Mouse (Mus musculus): ENCODE measurements at regions not wholly inside any gene's neighbourhood (a gene's known extent, or its start where the extent isn't known, plus 50 kb on each side); places are given as distances from the start of the nearest gene placed in this dataset.

GRCm38 (mm10) chr4:33552856-33553255 lies 242.7 kb downstream of the Rngtt start:
- Histone ChIP-seq H3K27ac (no peak overlapping the region), H3K4me3 (no peak overlapping the region)
- no peak for DNase-seq (ENCODE audit: low spot score in 2 of 2)
- no peak for TF ChIP-seq CTCF (conservative IDR thresholded peaks at IDR 0.05)

GRCm38 (mm10) chr4:33554606-33555005 lies 244.5 kb downstream of the Rngtt start:
- Histone ChIP-seq H3K4me3 (no peak overlapping the region), H3K27ac (0 out of 2 replicates have a peak overlapping the region, but pooled peaks have one; percentile 53)
- no peak for DNase-seq (ENCODE audit: low spot score in 2 of 2)
- TF ChIP-seq CTCF (conservative IDR thresholded peaks at IDR 0.05), result no peak

- peak overlapping the region; percentile 53; the same call in 1 of the 2 replicates for H3K27ac ChIP-seq
- no peak for TF ChIP-seq CTCF (conservative IDR thresholded peaks at IDR 0.05)
- DNase-seq (ENCODE audit: low spot score in 2 of 2), result no peak
- H3K4me3 ChIP-seq, result no peak overlapping the region; the same call in 1 of the 2 replicates
Measured at GRCm38 (mm10) chr4:33555231-33555933, 245.3 kb downstream of the Rngtt start.

GRCm38 (mm10) chr4:33555966-33556365 lies 245.9 kb downstream of the Rngtt start:
- Histone ChIP-seq H3K4me3 (no peak overlapping the region), H3K27ac (no peak overlapping the region)
- no peak for TF ChIP-seq CTCF (conservative IDR thresholded peaks at IDR 0.05)
- DNase-seq (ENCODE audit: low spot score in 2 of 2), result no peak

- no peak for DNase-seq (ENCODE audit: low spot score in 2 of 2)
- Histone ChIP-seq H3K4me3 (no peak overlapping the region), H3K27ac (no peak overlapping the region)
- TF ChIP-seq CTCF (conservative IDR thresholded peaks at IDR 0.05), result peak; percentile 66
Measured at GRCm38 (mm10) chr4:33556661-33557540, 246.8 kb downstream of the Rngtt start.

- Histone ChIP-seq H3K4me3 (no peak overlapping the region), H3K27ac (no peak overlapping the region)
- TF ChIP-seq CTCF (conservative IDR thresholded peaks at IDR 0.05), result no peak
- DNase-seq (ENCODE audit: low spot score in 2 of 2), result no peak
Measured at GRCm38 (mm10) chr4:33570274-33570673, 260.2 kb downstream of the Rngtt start.

- no peak for DNase-seq (ENCODE audit: low spot score in 2 of 2)
- no peak for TF ChIP-seq CTCF (conservative IDR thresholded peaks at IDR 0.05)
- no peak overlapping the region for H3K4me3 ChIP-seq
- H3K27ac ChIP-seq, result no peak overlapping the region
Measured at GRCm38 (mm10) chr4:33571351-33571750, 261.2 kb downstream of the Rngtt start.

- H3K4me3 ChIP-seq, result no peak overlapping the region
- H3K27ac ChIP-seq, result no peak overlapping the region
- TF ChIP-seq CTCF (conservative IDR thresholded peaks at IDR 0.05), result no peak
- DNase-seq (ENCODE audit: low spot score in 2 of 2), result no peak
Measured at GRCm38 (mm10) chr4:33577631-33578030, 267.5 kb downstream of the Rngtt start.

GRCm38 (mm10) chr4:33580491-33580890 lies 270.4 kb downstream of the Rngtt start:
- no peak for DNase-seq (ENCODE audit: low spot score in 2 of 2)
- no peak for TF ChIP-seq CTCF (conservative IDR thresholded peaks at IDR 0.05)
- Histone ChIP-seq H3K4me3 (no peak overlapping the region), H3K27ac (no peak overlapping the region)

- Histone ChIP-seq H3K27ac (no peak overlapping the region), H3K4me3 (no peak overlapping the region)
- DNase-seq (ENCODE audit: low spot score in 2 of 2), result no peak
- no peak for TF ChIP-seq CTCF (conservative IDR thresholded peaks at IDR 0.05)
Measured at GRCm38 (mm10) chr4:33581180-33581591, 271.1 kb downstream of the Rngtt start.

GRCm38 (mm10) chr4:33581766-33582525 lies 271.8 kb downstream of the Rngtt start:
- TF ChIP-seq CTCF (conservative IDR thresholded peaks at IDR 0.05), result no peak
- no peak overlapping the region for H3K27ac ChIP-seq
- H3K4me3 ChIP-seq, result no peak overlapping the region
- DNase-seq (ENCODE audit: low spot score in 2 of 2), result no peak

- no peak for DNase-seq (ENCODE audit: low spot score in 2 of 2)
- H3K4me3 ChIP-seq, result no peak overlapping the region
- TF ChIP-seq CTCF (conservative IDR thresholded peaks at IDR 0.05), result no peak
- H3K27ac ChIP-seq, result no peak overlapping the region
Measured at GRCm38 (mm10) chr4:33582986-33583720, 273.0 kb downstream of the Rngtt start.
